ENCODE assay signal across 10 mouse cellular contexts in the genomic region with DNA sequence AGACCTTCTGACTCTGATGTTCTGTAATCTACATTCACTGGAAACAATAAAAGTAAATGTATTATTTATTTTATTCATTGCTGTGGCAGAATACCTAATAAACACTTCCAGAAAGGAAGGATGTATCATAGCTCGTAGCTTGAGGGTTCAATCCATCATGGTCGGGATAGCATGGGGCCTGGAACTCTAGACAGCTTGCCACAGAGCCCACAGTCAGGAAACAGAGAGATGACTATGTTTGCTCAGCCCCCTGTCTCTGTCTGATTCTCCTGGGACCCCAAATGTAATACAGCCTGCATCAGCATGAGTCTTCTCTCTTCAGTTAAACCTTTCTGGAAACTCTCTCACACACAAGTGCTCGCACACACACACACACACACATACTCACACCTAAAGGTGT.
"Had no signal": no experiment of that assay in that cellular context is flagged by ENCODE, and none has a peak within 500 bp of the region (broad histone marks: within the 10 kb centered on the region; RNA-seq: fewer than 3 reads in every experiment).

No protein-coding gene starts in this region.

- H3K27ac ChIP-seq: kidney, embryonic 15.5 days; limb, embryonic 13.5 days; liver, embryonic 14.5 days; lung, embryonic 15.5 days; midbrain, embryonic 12.5 days had no signal

- H3K4me3 ChIP-seq: kidney, embryonic 15.5 days; limb, embryonic 13.5 days; lung, embryonic 15.5 days; midbrain, embryonic 12.5 days had no signal

- H3K4me2 ChIP-seq: kidney, embryonic 15.5 days; limb, embryonic 13.5 days; lung, embryonic 15.5 days; midbrain, embryonic 12.5 days had no signal

- H3K36me3 ChIP-seq: kidney, embryonic 15.5 days; limb, embryonic 13.5 days; lung, embryonic 15.5 days; midbrain, embryonic 12.5 days had no signal

- H3K9ac ChIP-seq: kidney, embryonic 15.5 days; limb, embryonic 13.5 days; liver, embryonic 14.5 days; lung, embryonic 15.5 days; midbrain, embryonic 12.5 days had no signal

- DNase-seq: kidney, adult 2 months; left cerebral cortex, postnatal 4 days; thymus, adult 2 months; thymus, postnatal 25 days had no signal

- H3K4me1 ChIP-seq: limb, embryonic 13.5 days; lung, embryonic 15.5 days had no signal

- H3K9me3 ChIP-seq: kidney, embryonic 15.5 days; limb, embryonic 13.5 days; lung, embryonic 15.5 days; midbrain, embryonic 12.5 days had no signal

- ATAC-seq: midbrain, embryonic 16.5 days had no signal

- H3K27me3 ChIP-seq: kidney, embryonic 15.5 days; limb, embryonic 13.5 days; lung, embryonic 15.5 days; midbrain, embryonic 12.5 days had no signal
